Mouse (Mus musculus): ENCODE results near the gene Slc25a45. TPM values are rescaled to one million over a fixed set of nuclear protein-coding genes. Genes with fewer than 3 reads are reported as not detected.

Slc25a45 gene
- polyA plus RNA-seq, 1 experiment = 0.48 TPM

GRCm38 (mm10) chr19:5845319-5846135, 32.1 kb upstream of the Slc25a45 start:
- Histone ChIP-seq H3K4me1 (ENCODE audit: control insufficient read depth, insufficient read depth, low read length) (no peaks in the 10 kb centered on the region), H3K27me3 (ENCODE audit: control insufficient read depth, insufficient read depth, low read length, poor library complexity, severe bottlenecking) (no peaks in the 10 kb centered on the region), H3K4me3 (ENCODE audit: low read depth, low read length) (peak overlapping the region; percentile 80), H3K9me3 (replicated peaks; ENCODE audit: control insufficient read depth, insufficient read depth, low read length, poor library complexity, severe bottlenecking) (no peaks in the 10 kb centered on the region), H3K27ac (ENCODE audit: insufficient read depth, low read length) (peak overlapping the region; percentile 97), H3K36me3 (ENCODE audit: control insufficient read depth, insufficient read depth, low read length, poor library complexity, severe bottlenecking) (no peaks in the 10 kb centered on the region), H3K9ac (ENCODE audit: low read depth, poor library complexity, severe bottlenecking) (peak overlapping the region; percentile 91)
- TF ChIP-seq EP300 (IDR thresholded peaks at IDR 0.05; ENCODE audit: insufficient read depth, low read depth, low read length) = peak; percentile 97
- no peak for TF ChIP-seq CTCF (IDR thresholded peaks at IDR 0.05; ENCODE audit: low read depth, low read length)
- TF ChIP-seq POLR2A (IDR thresholded peaks at IDR 0.05; ENCODE audit: insufficient read depth, low read length) = peak; percentile 92

- Histone ChIP-seq H3K4me3 (ENCODE audit: low read depth, low read length) (peak overlapping the region; percentile 48), H3K27ac (ENCODE audit: insufficient read depth, low read length) (peak overlapping the region; percentile 97), H3K36me3 (ENCODE audit: control insufficient read depth, insufficient read depth, low read length, poor library complexity, severe bottlenecking) (no peaks in the 10 kb centered on the region), H3K9me3 (replicated peaks; ENCODE audit: control insufficient read depth, insufficient read depth, low read length, poor library complexity, severe bottlenecking) (no peaks in the 10 kb centered on the region), H3K27me3 (ENCODE audit: control insufficient read depth, insufficient read depth, low read length, poor library complexity, severe bottlenecking) (no peaks in the 10 kb centered on the region), H3K9ac (ENCODE audit: low read depth, poor library complexity, severe bottlenecking) (peak overlapping the region; percentile 68; the same call in 1 of the 2 replicates), H3K4me1 (ENCODE audit: control insufficient read depth, insufficient read depth, low read length) (no peaks in the 10 kb centered on the region)
- TF ChIP-seq EP300 (IDR thresholded peaks at IDR 0.05; ENCODE audit: insufficient read depth, low read depth, low read length) (no peak), CTCF (IDR thresholded peaks at IDR 0.05; ENCODE audit: low read depth, low read length) (no peak), POLR2A (IDR thresholded peaks at IDR 0.05; ENCODE audit: insufficient read depth, low read length) (no peak)
Observed at GRCm38 (mm10) chr19:5846154-5846553, 31.5 kb upstream of the Slc25a45 start.

GRCm38 (mm10) chr19:5846557-5847305, 30.9 kb upstream of the Slc25a45 start:
- Histone ChIP-seq H3K4me3 (ENCODE audit: low read depth, low read length) (peak overlapping the region; percentile 54), H3K9ac (ENCODE audit: low read depth, poor library complexity, severe bottlenecking) (peak overlapping the region; percentile 68), H3K27ac (ENCODE audit: insufficient read depth, low read length) (peak overlapping the region; percentile 98), H3K27me3 (ENCODE audit: control insufficient read depth, insufficient read depth, low read length, poor library complexity, severe bottlenecking) (no peaks in the 10 kb centered on the region), H3K4me1 (ENCODE audit: control insufficient read depth, insufficient read depth, low read length) (no peaks in the 10 kb centered on the region), H3K36me3 (ENCODE audit: control insufficient read depth, insufficient read depth, low read length, poor library complexity, severe bottlenecking) (no peaks in the 10 kb centered on the region), H3K9me3 (replicated peaks; ENCODE audit: control insufficient read depth, insufficient read depth, low read length, poor library complexity, severe bottlenecking) (no peaks in the 10 kb centered on the region)
- TF ChIP-seq POLR2A (IDR thresholded peaks at IDR 0.05; ENCODE audit: insufficient read depth, low read length) (no peak), CTCF (IDR thresholded peaks at IDR 0.05; ENCODE audit: low read depth, low read length) (no peak), EP300 (IDR thresholded peaks at IDR 0.05; ENCODE audit: insufficient read depth, low read depth, low read length) (peak; percentile 99)

GRCm38 (mm10) chr19:5847306-5847796, 30.3 kb upstream of the Slc25a45 start:
- H3K9ac ChIP-seq (ENCODE audit: low read depth, poor library complexity, severe bottlenecking) = peak overlapping the region; percentile 68
- no peaks in the 10 kb centered on the region for H3K27me3 ChIP-seq (ENCODE audit: control insufficient read depth, insufficient read depth, low read length, poor library complexity, severe bottlenecking)
- no peaks in the 10 kb centered on the region for H3K36me3 ChIP-seq (ENCODE audit: control insufficient read depth, insufficient read depth, low read length, poor library complexity, severe bottlenecking)
- no peaks in the 10 kb centered on the region for H3K4me1 ChIP-seq (ENCODE audit: control insufficient read depth, insufficient read depth, low read length)
- TF ChIP-seq CTCF (IDR thresholded peaks at IDR 0.05; ENCODE audit: low read depth, low read length) = no peak
- 0 out of 2 replicates have a peak, but pooled peaks have one; percentile 9 for TF ChIP-seq EP300 (IDR thresholded peaks at IDR 0.05; ENCODE audit: insufficient read depth, low read depth, low read length)
- no peak for TF ChIP-seq POLR2A (IDR thresholded peaks at IDR 0.05; ENCODE audit: insufficient read depth, low read length)
- peak overlapping the region; percentile 64 for H3K4me3 ChIP-seq (ENCODE audit: low read depth, low read length)
- no peaks in the 10 kb centered on the region for H3K9me3 ChIP-seq (replicated peaks; ENCODE audit: control insufficient read depth, insufficient read depth, low read length, poor library complexity, severe bottlenecking)
- H3K27ac ChIP-seq (ENCODE audit: insufficient read depth, low read length) = peak overlapping the region; percentile 98

GRCm38 (mm10) chr19:5848032-5848825, 29.4 kb upstream of the Slc25a45 start:
- H3K9ac ChIP-seq (ENCODE audit: low read depth, poor library complexity, severe bottlenecking) = peak overlapping the region; percentile 68
- no peaks in the 10 kb centered on the region for H3K36me3 ChIP-seq (ENCODE audit: control insufficient read depth, insufficient read depth, low read length, poor library complexity, severe bottlenecking)
- H3K4me1 ChIP-seq (ENCODE audit: control insufficient read depth, insufficient read depth, low read length) = no peaks in the 10 kb centered on the region
- H3K4me3 ChIP-seq (ENCODE audit: low read depth, low read length) = peak overlapping the region; percentile 64
- H3K9me3 ChIP-seq (replicated peaks; ENCODE audit: control insufficient read depth, insufficient read depth, low read length, poor library complexity, severe bottlenecking) = no peaks in the 10 kb centered on the region
- TF ChIP-seq EP300 (IDR thresholded peaks at IDR 0.05; ENCODE audit: insufficient read depth, low read depth, low read length) = no peak
- no peak for TF ChIP-seq POLR2A (IDR thresholded peaks at IDR 0.05; ENCODE audit: insufficient read depth, low read length)
- TF ChIP-seq CTCF (IDR thresholded peaks at IDR 0.05; ENCODE audit: low read depth, low read length) = no peak
- peak overlapping the region; percentile 98 for H3K27ac ChIP-seq (ENCODE audit: insufficient read depth, low read length)
- no peaks in the 10 kb centered on the region for H3K27me3 ChIP-seq (ENCODE audit: control insufficient read depth, insufficient read depth, low read length, poor library complexity, severe bottlenecking)
